Mouse (Mus musculus) liver, postnatal 0 days (tissue): ENCODE data around the gene Insl6. TPM values are rescaled to one million over a fixed set of nuclear protein-coding genes. Genes with fewer than 3 reads are reported as not detected.

Experiments
- ATAC-seq: fragments of 200-750 bp; cut with Nextera tagmentation; 2 replicates; pipeline ENCODE4 v1.8.0; 2017; ENCODE audit warnings: mild to moderate bottlenecking, moderate library complexity
- DNase-seq: peaks from one replicate; pipeline ENCODE4 v3.0.0-alpha.2; 2016
- H3K27ac ChIP-seq: fragments of 300-500 bp; sonication (generic); 2 replicates; pipeline ENCODE4 v1.5.1; 2014; ENCODE audit warnings: antibody characterized with exemption, moderate library complexity, mild to moderate bottlenecking, low read depth
- H3K27me3 ChIP-seq: fragments of 300-500 bp; sonication (generic); 2 replicates; pipeline ENCODE4 v1.6.1; 2014; ENCODE audit warnings: low read length, control low read depth, mixed read lengths; ENCODE audit not compliant: insufficient read depth
- H3K36me3 ChIP-seq: fragments of 300-500 bp; sonication (generic); replicated peaks from 2 replicates; pipeline ENCODE4 v1.6.1; 2014; ENCODE audit warnings: mild to moderate bottlenecking, control low read depth, low read length, moderate library complexity, mixed read lengths; ENCODE audit not compliant: insufficient read depth
- H3K4me1 ChIP-seq: fragments of 300-500 bp; sonication (generic); 2 replicates; pipeline ENCODE4 v1.6.1; 2014; ENCODE audit warnings: antibody characterized with exemption, mild to moderate bottlenecking, control low read depth; ENCODE audit not compliant: insufficient read depth
- H3K4me2 ChIP-seq: fragments of 300-500 bp; sonication (generic); 2 replicates; pipeline ENCODE4 v1.6.1; 2014; ENCODE audit warnings: low read depth, mild to moderate bottlenecking, low read length, moderate library complexity, mixed read lengths
- H3K4me3 ChIP-seq: fragments of 300-500 bp; sonication (generic); 2 replicates; pipeline ENCODE4 v1.5.1; 2014; ENCODE audit warnings: low read depth, low read length
- H3K9ac ChIP-seq: fragments of 300-500 bp; sonication (generic); replicated peaks from 2 replicates; pipeline ENCODE4 v1.6.1; 2014; ENCODE audit warnings: mild to moderate bottlenecking, moderate library complexity
- H3K9me3 ChIP-seq: fragments of 300-500 bp; sonication (generic); 2 replicates; pipeline ENCODE4 v1.6.1; 2016; ENCODE audit warnings: mild to moderate bottlenecking, control low read depth, low read length, mixed read lengths
- CTCF ChIP-seq: sonication (generic); IDR thresholded peaks from 2 replicates; pipeline ENCODE4 v1.5.1; 2016; ENCODE audit warnings: antibody characterized with exemption, low read depth
- EP300 ChIP-seq: IDR thresholded peaks from 2 replicates; pipeline ENCODE4 v1.6.1; 2016; ENCODE audit warnings: antibody characterized with exemption, low read depth, mild to moderate bottlenecking
- WGBS: fragments of 180-500 bp; shearing (Covaris S2); extraction: QIAGEN DNeasy Blood & Tissue Kit; methylation state at CpG from one replicate; pipeline ENCODE4 v1.1.7; 2014; ENCODE audit not compliant: insufficient replicate concordance; 5-methylcytosine and 5-hydroxymethylcytosine counted together
- polyA plus RNA-seq: library from polyadenylated mRNA; unstranded; fragments of >200 nt; fragmentation: Nextera tagmentation; extraction: Ambion mirVana; gene quantifications from 2 replicates; pipeline ENCODE4 v1.2.1, GENCODE M21; 2015

Insl6 gene
- polyA plus RNA-seq, 1 experiment from 2014 or later, result 1.2 TPM

- H3K4me2 ChIP-seq, result peak overlapping the region; percentile 92
- TF ChIP-seq CTCF (no peak), EP300 (no peak)
- WGBS, result 2% methylated on average over 33 of the region's 33 CpGs
- no peaks in the 10 kb centered on the region for H3K27me3 ChIP-seq
- H3K27ac ChIP-seq, result peak overlapping the region; percentile 26; the same call in 1 of the 2 replicates
- ATAC-seq, result peak; percentile 100
- H3K4me3 ChIP-seq, result peak overlapping the region; percentile 64
- H3K36me3 ChIP-seq, result peaks cover 13% of the 10 kb centered on the region
- DNase-seq, result peak; percentile 91
- H3K4me1 ChIP-seq, result peaks cover 28% of the 10 kb centered on the region
- peak overlapping the region; percentile 73 for H3K9ac ChIP-seq
- no peaks in the 10 kb centered on the region for H3K9me3 ChIP-seq
These were observed 36.4 kb upstream of the Insl6 start for GRCm38 (mm10) chr19:29361468-29362130.

GRCm38 (mm10) chr19:29360251-29360650 is 35.1 kb upstream of the Insl6 start:
- Histone ChIP-seq H3K9me3 (no peaks in the 10 kb centered on the region), H3K4me3 (no peak overlapping the region), H3K4me2 (no peak overlapping the region), H3K27me3 (no peaks in the 10 kb centered on the region), H3K27ac (no peak overlapping the region), H3K36me3 (peaks cover 17% of the 10 kb centered on the region), H3K9ac (no peak overlapping the region), H3K4me1 (peaks cover 21% of the 10 kb centered on the region)
- WGBS, result 54% methylated on average over 5 of the region's 5 CpGs
- ATAC-seq (no peak), DNase-seq (no peak)
- TF ChIP-seq EP300 (no peak), CTCF (no peak)

GRCm38 (mm10) chr19:29356281-29356680 is 31.1 kb upstream of the Insl6 start:
- peaks cover 17% of the 10 kb centered on the region for H3K4me1 ChIP-seq
- no peaks in the 10 kb centered on the region for H3K27me3 ChIP-seq
- WGBS, result 68% methylated on average over 11 of the region's 11 CpGs
- ATAC-seq, result no peak
- no peak overlapping the region for H3K4me3 ChIP-seq
- H3K36me3 ChIP-seq, result peaks cover 19% of the 10 kb centered on the region
- no peak overlapping the region for H3K9ac ChIP-seq
- DNase-seq, result no peak
- H3K27ac ChIP-seq, result no peak overlapping the region
- H3K9me3 ChIP-seq, result no peaks in the 10 kb centered on the region
- no peak overlapping the region for H3K4me2 ChIP-seq
- no peak for TF ChIP-seq CTCF
- TF ChIP-seq EP300, result no peak

- no peaks in the 10 kb centered on the region for H3K9me3 ChIP-seq
- TF ChIP-seq EP300 (no peak), CTCF (peak; percentile 98)
- H3K4me1 ChIP-seq, result peaks cover 9% of the 10 kb centered on the region
- no peaks in the 10 kb centered on the region for H3K27me3 ChIP-seq
- H3K4me3 ChIP-seq, result peak overlapping the region; percentile 56
- DNase-seq (peak; percentile 92), ATAC-seq (peak; percentile 85)
- H3K36me3 ChIP-seq, result peaks cover 19% of the 10 kb centered on the region
- 4% methylated on average over 20 of the region's 20 CpGs for WGBS
- peak overlapping the region; percentile 52; the same call in 1 of the 2 replicates for H3K27ac ChIP-seq
- H3K9ac ChIP-seq, result peak overlapping the region; percentile 59
- peak overlapping the region; percentile 87 for H3K4me2 ChIP-seq
These were observed 30.0 kb upstream of the Insl6 start for GRCm38 (mm10) chr19:29354895-29355877.

GRCm38 (mm10) chr19:29350991-29351390 is 25.8 kb upstream of the Insl6 start:
- no peak overlapping the region for H3K9ac ChIP-seq
- no peak for DNase-seq
- no peak overlapping the region for H3K27ac ChIP-seq
- no peaks in the 10 kb centered on the region for H3K27me3 ChIP-seq
- WGBS, result 69% methylated on average over 5 of the region's 5 CpGs
- no peak for TF ChIP-seq CTCF
- no peak for TF ChIP-seq EP300
- no peaks in the 10 kb centered on the region for H3K9me3 ChIP-seq
- no peak overlapping the region for H3K4me3 ChIP-seq
- H3K4me2 ChIP-seq, result no peak overlapping the region
- peaks cover 6% of the 10 kb centered on the region; the same call in 1 of the 2 replicates for H3K36me3 ChIP-seq
- ATAC-seq, result no peak
- H3K4me1 ChIP-seq, result peaks cover 6% of the 10 kb centered on the region

DNA sequence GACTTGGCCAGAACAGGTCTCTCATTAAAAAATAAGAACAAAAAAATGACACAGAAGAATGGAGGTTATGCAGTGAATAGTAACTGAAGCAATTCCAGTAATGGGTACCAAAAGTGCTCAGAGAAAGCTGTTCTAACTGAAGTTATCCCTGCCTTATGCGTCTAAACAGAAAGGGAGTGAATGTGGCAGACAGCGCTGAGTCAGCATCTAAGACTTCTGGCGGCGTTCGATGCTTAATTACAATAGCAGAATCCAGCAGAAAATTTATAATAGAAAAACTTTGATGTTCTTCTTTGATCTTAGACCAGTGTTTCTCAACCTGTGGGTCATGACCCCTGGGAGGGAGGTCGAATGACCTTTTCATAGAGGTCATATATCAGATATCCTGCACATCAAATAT is 20.5 kb upstream of the Insl6 start:
- 73% methylated on average over 6 of the region's 6 CpGs for WGBS
- H3K27me3 ChIP-seq, result no peaks in the 10 kb centered on the region
- no peak overlapping the region for H3K4me2 ChIP-seq
- DNase-seq, result no peak
- H3K9me3 ChIP-seq, result no peaks in the 10 kb centered on the region
- no peak overlapping the region for H3K9ac ChIP-seq
- TF ChIP-seq EP300 (no peak), CTCF (no peak)
- H3K4me3 ChIP-seq, result no peak overlapping the region
- no peak overlapping the region for H3K27ac ChIP-seq
- no peak for ATAC-seq
- no peaks in the 10 kb centered on the region for H3K4me1 ChIP-seq
- peaks cover 4% of the 10 kb centered on the region; the same call in 1 of the 2 replicates for H3K36me3 ChIP-seq
